Mouse (Mus musculus) megakaryocyte, embryonic 14.5 days (primary cell): Measurements from ENCODE around the gene Hspg2. TPM values are rescaled to one million over a fixed set of nuclear protein-coding genes. Genes with fewer than 3 reads are reported as not detected.
"Not testable (repeated sequence)": the region's sequence is repeated elsewhere in the genome, so short reads cannot be mapped to it uniquely, and the experiment has no call there.

ENCODE experiments used
- H3K27me3 ChIP-seq: replicated peaks from 2 replicates; pipeline ENCODE3; 2012; ENCODE audit warnings: inconsistent platforms
- H3K36me3 ChIP-seq: replicated peaks from 2 replicates; pipeline ENCODE3; 2012; ENCODE audit warnings: low read length, inconsistent platforms, mixed read lengths
- H3K4me1 ChIP-seq: 2 replicates; pipeline ENCODE4 v1.6.1; 2012; ENCODE audit warnings: inconsistent platforms
- H3K4me3 ChIP-seq: replicated peaks from 2 replicates; pipeline ENCODE3; 2012; ENCODE audit warnings: moderate library complexity, mild to moderate bottlenecking, inconsistent platforms
- H3K9me3 ChIP-seq: 2 replicates; pipeline ENCODE4 v1.6.1; 2012; ENCODE audit warnings: inconsistent platforms
- FLI1 ChIP-seq: IDR thresholded peaks from 2 replicates; pipeline ENCODE4 v1.6.1; 2012; ENCODE audit warnings: low read length, inconsistent platforms, mixed read lengths
- GATA1 ChIP-seq: IDR thresholded peaks from 3 replicates; pipeline ENCODE4 v1.6.1; 2012; ENCODE audit warnings: mixed read lengths, low read length, inconsistent platforms, borderline replicate concordance
- polyA plus RNA-seq: library from polyadenylated mRNA; stranded (reverse); fragments of >175 nt; gene quantifications from 2 replicates; pipeline ENCODE4 v1.2.3, GENCODE M21; 2012; ENCODE audit warnings: low replicate concordance; ENCODE audit not compliant: insufficient read depth

Hspg2 gene
- 0.15 TPM in 1 of 2 replicates, not detected in the other for polyA plus RNA-seq

- TF ChIP-seq GATA1 (no peak), FLI1 (no peak)
- Histone ChIP-seq H3K9me3 (no peaks in the 10 kb centered on the region), H3K36me3 (no peaks in the 10 kb centered on the region), H3K4me3 (peak within 1 kb of the TSS; percentile 88), H3K27me3 (peaks cover 74% of the 10 kb centered on the region), H3K4me1 (peaks cover 18% of the 10 kb centered on the region)
These were observed at the start of gene Hspg2 for GRCm38 (mm10) chr4:137468260-137469080. Gene Hspg2, plus strand, starts transcription at chr4:137468769.

DNA sequence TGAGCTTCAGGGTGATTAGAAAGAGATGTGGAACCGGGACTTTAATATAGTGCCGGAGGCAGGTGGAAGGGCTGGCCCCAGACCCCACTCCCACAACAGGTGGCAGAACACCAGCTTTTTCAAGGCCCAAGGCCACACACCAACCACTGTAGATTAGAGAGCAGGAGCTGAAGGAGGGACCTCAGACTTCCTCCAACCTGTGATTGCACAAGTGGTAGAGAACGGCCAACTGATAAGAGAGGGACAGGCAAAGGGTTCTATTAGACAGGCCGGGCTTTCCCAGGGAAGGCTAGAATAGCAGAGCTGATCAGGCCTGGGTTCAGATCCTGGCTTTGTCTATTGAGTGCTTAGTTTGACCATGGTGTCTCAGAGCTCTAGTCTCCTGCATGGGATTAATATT lies 38.1 kb upstream of the Hspg2 start, which contains the start of gene Cela3b:
Gene Cela3b (minus strand): TSS at position 39 of the 400 bp plus-strand sequence.
- Histone ChIP-seq H3K9me3 (no peaks in the 10 kb centered on the region), H3K4me3 (no peak within 1 kb of the TSS), H3K36me3 (no peaks in the 10 kb centered on the region), H3K4me1 (no peaks in the 10 kb centered on the region), H3K27me3 (peaks cover 12% of the 10 kb centered on the region)
- TF ChIP-seq GATA1, result no peak

DNA sequence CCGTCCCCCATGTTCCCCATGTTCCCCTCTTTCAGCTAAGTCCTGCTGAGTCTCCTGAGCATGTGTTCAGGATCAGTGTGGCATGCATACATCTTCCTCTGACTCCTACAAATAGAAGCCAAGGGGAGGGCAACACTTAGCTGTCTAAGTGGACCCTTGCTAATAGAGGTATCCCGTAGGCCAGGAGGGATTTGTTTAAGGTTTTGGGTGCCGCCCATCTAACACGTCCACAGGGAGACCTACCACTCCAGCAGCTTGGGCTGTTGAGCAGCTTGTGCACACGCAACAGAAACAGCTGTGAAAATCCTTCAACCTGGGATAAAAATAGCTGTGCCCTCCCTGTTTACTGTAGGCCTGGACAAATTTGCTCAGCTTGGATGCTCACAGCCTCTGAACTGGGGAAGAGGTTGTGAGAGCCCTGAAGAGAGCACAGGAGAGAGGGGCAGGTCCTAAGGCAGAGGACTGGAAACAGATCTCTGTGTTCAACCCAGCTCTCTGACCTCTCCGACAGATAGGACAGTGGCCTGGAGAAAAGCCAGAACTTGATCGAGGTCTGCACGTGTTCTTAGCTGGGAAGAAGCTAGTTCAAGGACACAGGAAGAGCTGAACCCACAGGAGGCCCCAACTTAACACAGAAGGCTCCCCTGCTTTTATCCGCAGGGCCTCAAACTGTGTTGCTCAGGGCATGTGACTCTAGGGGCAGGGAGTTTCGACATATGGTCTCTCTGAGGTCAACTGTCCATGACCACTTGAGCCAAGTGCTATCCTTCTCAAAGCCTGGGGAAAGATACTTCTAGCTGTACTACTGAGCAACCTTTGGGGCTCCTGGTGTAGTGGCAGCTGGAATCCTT lies 35.6 kb upstream of the Hspg2 start:
- H3K4me3 ChIP-seq, H3K9me3 ChIP-seq, H3K36me3 ChIP-seq, H3K4me1 ChIP-seq: not testable (repeated sequence)
- peaks cover 17% of the 10 kb centered on the region for H3K27me3 ChIP-seq

DNA sequence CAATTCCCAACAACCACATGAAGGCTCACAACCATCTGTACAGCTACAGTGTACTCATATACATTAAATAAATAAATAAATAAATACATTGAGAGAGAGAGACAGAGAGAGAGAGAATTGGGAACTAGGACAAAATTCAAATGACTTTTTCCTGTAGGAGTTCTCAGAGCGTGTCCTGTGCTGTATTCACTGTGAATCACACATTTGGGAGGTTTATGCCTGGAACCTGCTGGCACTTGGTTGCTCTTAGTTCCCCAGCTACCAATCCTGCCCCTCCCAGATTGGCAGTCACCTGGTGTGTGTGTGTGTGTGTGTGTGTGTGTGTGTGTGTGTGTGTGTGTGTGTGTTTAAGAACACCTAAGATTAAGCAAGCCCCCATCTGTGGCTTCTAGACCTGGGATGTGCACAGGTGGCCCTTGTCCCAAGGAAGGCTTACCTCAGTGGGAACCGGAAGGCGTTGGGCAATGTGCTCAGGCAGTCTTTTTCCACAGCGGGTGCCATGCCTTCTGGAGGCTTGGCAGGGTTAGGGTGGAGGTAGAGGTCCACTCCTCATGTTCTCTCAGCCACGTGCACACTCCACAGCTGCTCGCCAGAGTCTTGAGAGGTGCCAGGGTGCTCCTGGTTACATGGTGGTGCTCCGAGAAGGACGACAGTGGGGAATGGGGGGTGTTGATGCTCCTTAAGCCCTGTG lies 31.4 kb upstream of the Hspg2 start:
- TF ChIP-seq GATA1 (no peak), FLI1 (no peak)
- no peak overlapping the region for H3K4me3 ChIP-seq
- H3K27me3 ChIP-seq, result peaks cover 18% of the 10 kb centered on the region
- peaks cover 7% of the 10 kb centered on the region; the same call in 1 of the 2 replicates for H3K4me1 ChIP-seq
- H3K36me3 ChIP-seq, result no peaks in the 10 kb centered on the region
- peaks cover 6% of the 10 kb centered on the region for H3K9me3 ChIP-seq

GRCm38 (mm10) chr4:137438842-137439241 lies 29.7 kb upstream of the Hspg2 start:
- no peak overlapping the region for H3K4me3 ChIP-seq
- TF ChIP-seq FLI1 (no peak), GATA1 (no peak)
- peaks cover 18% of the 10 kb centered on the region for H3K27me3 ChIP-seq
- peaks cover 6% of the 10 kb centered on the region for H3K9me3 ChIP-seq
- no peaks in the 10 kb centered on the region for H3K36me3 ChIP-seq
- H3K4me1 ChIP-seq, result peaks cover 9% of the 10 kb centered on the region; the same call in 1 of the 2 replicates

- Histone ChIP-seq H3K36me3 (no peaks in the 10 kb centered on the region), H3K4me3 (no peak overlapping the region), H3K27me3 (peaks cover 21% of the 10 kb centered on the region), H3K4me1 (peaks cover 10% of the 10 kb centered on the region; the same call in 1 of the 2 replicates), H3K9me3 (peaks cover 6% of the 10 kb centered on the region)
- no peak for TF ChIP-seq FLI1
These were observed 27.2 kb upstream of the Hspg2 start for GRCm38 (mm10) chr4:137441332-137441731.

GRCm38 (mm10) chr4:137443625-137444024 lies 24.9 kb upstream of the Hspg2 start:
- TF ChIP-seq FLI1, result no peak
- TF ChIP-seq GATA1, result no peak
- H3K27me3 ChIP-seq, result peaks cover 25% of the 10 kb centered on the region
- peaks cover 21% of the 10 kb centered on the region for H3K4me1 ChIP-seq
- no peaks in the 10 kb centered on the region for H3K36me3 ChIP-seq
- peaks cover 6% of the 10 kb centered on the region for H3K9me3 ChIP-seq
- no peak overlapping the region for H3K4me3 ChIP-seq

- Histone ChIP-seq H3K9me3 (peaks cover 5% of the 10 kb centered on the region), H3K4me1 (peaks cover 25% of the 10 kb centered on the region), H3K36me3 (no peaks in the 10 kb centered on the region), H3K27me3 (peaks cover 34% of the 10 kb centered on the region), H3K4me3 (no peak overlapping the region)
- no peak for TF ChIP-seq GATA1
- TF ChIP-seq FLI1, result no peak
These were observed 22.7 kb upstream of the Hspg2 start for GRCm38 (mm10) chr4:137445881-137446280.

GRCm38 (mm10) chr4:137447363-137448196 lies 21.0 kb upstream of the Hspg2 start:
- no peaks in the 10 kb centered on the region for H3K36me3 ChIP-seq
- H3K9me3 ChIP-seq, result no peaks in the 10 kb centered on the region
- peaks cover 39% of the 10 kb centered on the region for H3K27me3 ChIP-seq
- TF ChIP-seq FLI1, result no peak
- no peak for TF ChIP-seq GATA1
- H3K4me1 ChIP-seq, result peaks cover 25% of the 10 kb centered on the region
- no peak overlapping the region for H3K4me3 ChIP-seq
